Mouse (Mus musculus): ENCODE measurements around the gene Tbx22. TPM values are rescaled to one million over a fixed set of nuclear protein-coding genes. Genes with fewer than 3 reads are reported as not detected.

The Tbx22 gene
- total RNA-seq (2023) = not detected

GRCm38 (mm10) chrX:107667664-107668063 is at the start of gene Tbx22:
Tbx22 (plus strand) TSS chrX:107667964.

Other genes with a start within 250 kb of the Tbx22 start
- not detected for gene Tent5d, start 124.6 kb downstream of the Tbx22 start, total RNA-seq (2023)
- 10.9 TPM for gene 2610002M06Rik, start 148.4 kb downstream of the Tbx22 start, total RNA-seq (2023)